8 mouse cellular contexts compared by ENCODE assay signal in the genomic region with DNA sequence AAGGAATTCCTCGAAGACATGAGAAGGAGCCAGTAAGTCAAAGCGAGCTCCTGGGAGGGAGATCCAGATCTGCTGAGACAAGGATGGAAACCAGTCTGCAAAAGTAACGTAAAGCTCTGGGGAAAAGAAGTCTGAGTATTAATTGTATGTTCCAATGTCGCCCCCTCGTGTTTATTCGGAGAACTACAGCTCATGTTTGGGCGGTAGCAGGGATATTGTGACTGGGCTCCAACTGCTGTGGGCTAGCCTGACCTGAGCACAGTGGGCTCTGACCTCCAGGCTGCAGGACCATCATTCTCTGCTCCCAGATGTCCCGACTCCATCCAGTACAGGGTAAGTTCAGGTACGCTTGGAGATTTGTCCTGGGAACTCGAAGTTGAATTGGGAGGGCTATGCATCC. TPM values are rescaled to one million over a fixed set of nuclear protein-coding genes. Genes with fewer than 3 reads are reported as not detected.
DNase-seq lines count a peak whose midpoint lies in the region; ATAC-seq and TF ChIP-seq lines count a peak whose summit lies in the region.

No protein-coding gene starts in this region.

- H3K9ac ChIP-seq in limb, embryonic 11.5 days (ENCODE audit: low read length): no peak overlapping the region
- H3K9ac ChIP-seq in stomach, postnatal 0 days (ENCODE audit: low read length): no peak overlapping the region

- WGBS in limb, embryonic 11.5 days: 15% methylated on average over 10 of the region's 10 CpGs
- 10% methylated on average over 10 of the region's 10 CpGs for WGBS in stomach, postnatal 0 days

- no peak overlapping the region for H3K4me3 ChIP-seq in gastrocnemius, adult 2 months
- H3K4me3 ChIP-seq in limb, embryonic 11.5 days (ENCODE audit: low read depth, low read length): no peak overlapping the region
- H3K4me3 ChIP-seq in stomach, postnatal 0 days (ENCODE audit: low read depth, low read length): no peak overlapping the region

- DNase-seq in urinary bladder, adult 18-20 months (ENCODE audit: low spot score in 2 of 2): peak; percentile 41 to 57
- DNase-seq in urinary bladder, adult 2 months (ENCODE audit: low spot score): no peak
- DNase-seq in cerebellum, adult 9-10 months: peak; percentile 77
- DNase-seq in gastrocnemius, adult 2 months: peak; percentile 59
- DNase-seq in kidney, adult 9 months: peak; percentile 85
- peak; percentile 88 for DNase-seq in limb, embryonic 11.5 days (ENCODE audit: low spot score)
- DNase-seq in stomach, postnatal 0 days (ENCODE audit: low spot score): peak; percentile 77

- no peaks in the 10 kb centered on the region for H3K27me3 ChIP-seq in limb, embryonic 11.5 days (ENCODE audit: control insufficient read depth, insufficient read depth, low read length)
- no peaks in the 10 kb centered on the region for H3K27me3 ChIP-seq in stomach, postnatal 0 days (ENCODE audit: control insufficient read depth, insufficient read depth, low read length)

- H3K4me1 ChIP-seq in limb, embryonic 11.5 days (ENCODE audit: control insufficient read depth, insufficient read depth, low read length): no peaks in the 10 kb centered on the region
- no peaks in the 10 kb centered on the region for H3K4me1 ChIP-seq in stomach, postnatal 0 days (replicated peaks; ENCODE audit: control insufficient read depth, insufficient read depth)

- no peak for TF ChIP-seq EP300 in stomach, postnatal 0 days (optimal IDR thresholded peaks at IDR 0.05)

- ATAC-seq in limb, embryonic 11.5 days (ENCODE audit: insufficient number of reproducible peaks, low FRiP score, low TSS enrichment, low read depth): no peak
- peak; percentile 92 for ATAC-seq in monocyte, adult 5-6 weeks (replicated peaks; ENCODE audit: insufficient number of reproducible peaks, low FRiP score, low TSS enrichment, poor library complexity, severe bottlenecking)
- ATAC-seq in stomach, postnatal 0 days (ENCODE audit: low FRiP score, low TSS enrichment): peak; percentile 35; the same call in 1 of the 2 replicates

- H3K9me3 ChIP-seq in limb, embryonic 11.5 days (ENCODE audit: control insufficient read depth, low read length): no peaks in the 10 kb centered on the region
- H3K9me3 ChIP-seq in stomach, postnatal 0 days (ENCODE audit: control insufficient read depth, low read length): no peaks in the 10 kb centered on the region

- TF ChIP-seq CTCF in gastrocnemius, adult 2 months (IDR thresholded peaks at IDR 0.05): peak; percentile 82
- peak; percentile 90 for TF ChIP-seq CTCF in stomach, postnatal 0 days (IDR thresholded peaks at IDR 0.05; ENCODE audit: low read depth)

- H3K27ac ChIP-seq in gastrocnemius, adult 2 months: no peak overlapping the region
- no peak overlapping the region for H3K27ac ChIP-seq in limb, embryonic 11.5 days (replicated peaks; ENCODE audit: low read depth, low read length)
- no peak overlapping the region for H3K27ac ChIP-seq in stomach, postnatal 0 days (replicated peaks)

- intact Hi-C loops in gastrocnemius, adult 2 months (cut with DNase I): loop anchor here (2.0 to 5.0 kb wide), 2 partner anchors 115 to 177 kb away; no protein-coding TSS in a partner anchor

- H3K4me2 ChIP-seq in limb, embryonic 11.5 days (ENCODE audit: low read depth, severe bottlenecking): no peak overlapping the region
- no peak overlapping the region for H3K4me2 ChIP-seq in stomach, postnatal 0 days (replicated peaks; ENCODE audit: low read depth)

- H3K36me3 ChIP-seq in limb, embryonic 11.5 days (ENCODE audit: control insufficient read depth, insufficient read depth, low read length): no peaks in the 10 kb centered on the region
- H3K36me3 ChIP-seq in stomach, postnatal 0 days (ENCODE audit: control insufficient read depth, insufficient read depth, low read length): no peaks in the 10 kb centered on the region

RNA-seq across cellular contexts. Expression of gene Erich4, which starts 16.0 kb away (rescaled TPM):
- not detected in 2 replicates for polyA plus RNA-seq in urinary bladder, adult 2 months (2012; rRNA removed)
- total RNA-seq in gastrocnemius, adult 2 months (2021): not detected
- not detected in 2 replicates for polyA plus RNA-seq in limb, embryonic 11.5 days (2014; fragmentation: Nextera tagmentation; extraction: Ambion mirVana)
- total RNA-seq in monocyte, adult 5-6 weeks (2017): not detected in 3 replicates
- 0.22 TPM in 1 of 2 replicates, not detected in the other for polyA plus RNA-seq in stomach, postnatal 0 days (2015; fragmentation: Nextera tagmentation; extraction: Ambion mirVana)

RNA-seq across cellular contexts. Expression of gene Dmac2, which starts 19.6 kb away (rescaled TPM):
- 38.9 and 44.1 TPM in 2 replicates for polyA plus RNA-seq in urinary bladder, adult 2 months (2012; rRNA removed)
- 10 to 100 TPM; 33.7 to 54.2 TPM for total RNA-seq in gastrocnemius, adult 2 months (2021)
- 35.8 and 36.9 TPM in 2 replicates for polyA plus RNA-seq in limb, embryonic 11.5 days (2014; fragmentation: Nextera tagmentation; extraction: Ambion mirVana)
- total RNA-seq in monocyte, adult 5-6 weeks (2017): 37.9 to 60.2 TPM (median 48.5 TPM) in 3 replicates
- polyA plus RNA-seq in stomach, postnatal 0 days (2015; fragmentation: Nextera tagmentation; extraction: Ambion mirVana): 25.4 and 29.2 TPM in 2 replicates

RNA-seq across cellular contexts. Expression of gene B3gnt8, which starts 26.8 kb away (rescaled TPM):
- 13.2 and 14.1 TPM in 2 replicates for polyA plus RNA-seq in urinary bladder, adult 2 months (2012; rRNA removed)
- 1 to 10 TPM; 1.5 to 1.6 TPM for total RNA-seq in gastrocnemius, adult 2 months (2021)
- 0.87 and 1.2 TPM in 2 replicates for polyA plus RNA-seq in limb, embryonic 11.5 days (2014; fragmentation: Nextera tagmentation; extraction: Ambion mirVana)
- 3.4 to 9.2 TPM (median 5.4 TPM) in 3 replicates for total RNA-seq in monocyte, adult 5-6 weeks (2017)
- polyA plus RNA-seq in stomach, postnatal 0 days (2015; fragmentation: Nextera tagmentation; extraction: Ambion mirVana): 5.8 and 6.5 TPM in 2 replicates

RNA-seq across cellular contexts. Expression of gene Bckdha, which starts 59.1 kb away (rescaled TPM):
- 90.1 and 102 TPM in 2 replicates for polyA plus RNA-seq in urinary bladder, adult 2 months (2012; rRNA removed)
- total RNA-seq in gastrocnemius, adult 2 months (2021): 100 to 1,000 TPM; 103 to 152 TPM
- 49.3 and 54.7 TPM in 2 replicates for polyA plus RNA-seq in limb, embryonic 11.5 days (2014; fragmentation: Nextera tagmentation; extraction: Ambion mirVana)
- 21.4 to 28.0 TPM (median 26.7 TPM) in 3 replicates for total RNA-seq in monocyte, adult 5-6 weeks (2017)
- 63.8 and 70.3 TPM in 2 replicates for polyA plus RNA-seq in stomach, postnatal 0 days (2015; fragmentation: Nextera tagmentation; extraction: Ambion mirVana)

RNA-seq across cellular contexts. Expression of gene Exosc5, which starts 59.3 kb away (rescaled TPM):
- polyA plus RNA-seq in urinary bladder, adult 2 months (2012; rRNA removed): 50.4 and 64.6 TPM in 2 replicates
- 10 to 100 TPM; 24.1 to 24.3 TPM for total RNA-seq in gastrocnemius, adult 2 months (2021)
- polyA plus RNA-seq in limb, embryonic 11.5 days (2014; fragmentation: Nextera tagmentation; extraction: Ambion mirVana): 70.0 and 73.8 TPM in 2 replicates
- 20.9 to 26.6 TPM (median 23.0 TPM) in 3 replicates for total RNA-seq in monocyte, adult 5-6 weeks (2017)
- polyA plus RNA-seq in stomach, postnatal 0 days (2015; fragmentation: Nextera tagmentation; extraction: Ambion mirVana): 63.8 and 65.1 TPM in 2 replicates
